Mouse (Mus musculus) embryonic facial prominence, embryonic 13.5 days (tissue): ENCODE data around the gene Btla. TPM values are rescaled to one million over a fixed set of nuclear protein-coding genes. Genes with fewer than 3 reads are reported as not detected.

Source experiments
- ATAC-seq: fragments of 200-750 bp; cut with Nextera tagmentation; 2 replicates; pipeline ENCODE4 v1.8.0; 2017; ENCODE audit warnings: low read depth; ENCODE audit not compliant: insufficient number of reproducible peaks, insufficient read depth, low FRiP score, low TSS enrichment
- H3K27ac ChIP-seq: fragments of 300-500 bp; sonication (generic); 2 replicates; pipeline ENCODE4 v1.5.1; 2015; ENCODE audit warnings: moderate library complexity, mild to moderate bottlenecking, inconsistent platforms
- H3K27me3 ChIP-seq: fragments of 300-500 bp; sonication (generic); 2 replicates; pipeline ENCODE4 v1.6.1; 2015; ENCODE audit warnings: mild to moderate bottlenecking, inconsistent platforms
- H3K36me3 ChIP-seq: fragments of 300-500 bp; sonication (generic); 2 replicates; pipeline ENCODE4 v1.6.1; 2015; ENCODE audit warnings: mild to moderate bottlenecking, inconsistent platforms
- H3K4me1 ChIP-seq: fragments of 300-500 bp; sonication (generic); 2 replicates; pipeline ENCODE4 v1.6.1; 2015; ENCODE audit warnings: inconsistent platforms
- H3K4me2 ChIP-seq: fragments of 300-500 bp; sonication (generic); 2 replicates; pipeline ENCODE4 v1.6.1; 2015; ENCODE audit warnings: moderate library complexity, mild to moderate bottlenecking, inconsistent platforms
- H3K4me3 ChIP-seq: fragments of 300-500 bp; sonication (generic); 2 replicates; pipeline ENCODE4 v1.5.1; 2015; ENCODE audit warnings: mild to moderate bottlenecking, inconsistent platforms
- H3K9ac ChIP-seq: fragments of 300-500 bp; sonication (generic); 2 replicates; pipeline ENCODE4 v1.6.1; 2015; ENCODE audit warnings: mild to moderate bottlenecking, inconsistent platforms
- H3K9me3 ChIP-seq: fragments of 300-500 bp; sonication (generic); 2 replicates; pipeline ENCODE4 v1.6.1; 2016; ENCODE audit warnings: inconsistent platforms
- WGBS: fragments of 180-500 bp; shearing (Covaris S2); methylation state at CpG from one replicate; pipeline ENCODE4 v1.1.7; 2015; ENCODE audit warnings: mixed read lengths; 5-methylcytosine and 5-hydroxymethylcytosine counted together
- polyA plus RNA-seq: library from polyadenylated mRNA; unstranded; fragments of >200 nt; fragmentation: Nextera tagmentation; extraction: Ambion mirVana; gene quantifications from 2 replicates; pipeline ENCODE4 v1.2.1, GENCODE M21; 2015

The Btla gene
- polyA plus RNA-seq, 1 experiment from 2014 or later = 1.1 TPM

DNA sequence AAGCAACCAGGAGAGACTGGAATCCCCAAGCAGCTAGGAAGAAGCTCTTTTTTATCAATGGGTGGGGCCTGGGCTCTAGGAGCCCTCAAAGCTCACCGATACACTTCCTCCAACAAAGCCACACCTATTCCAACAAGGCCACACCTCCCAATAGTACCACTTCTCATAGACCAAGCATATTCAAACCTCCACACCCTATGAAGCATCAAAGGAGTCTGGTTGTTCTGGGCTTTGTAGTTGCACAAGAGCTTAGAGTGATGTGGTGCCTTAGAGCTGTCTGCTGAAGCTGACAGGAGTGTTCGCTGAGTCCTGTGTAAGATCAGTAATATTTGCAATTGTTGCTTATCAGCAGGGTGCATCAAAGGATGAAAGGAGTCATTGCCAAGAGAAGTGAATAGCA, 37.2 kb downstream of the Btla start:
- H3K9me3 ChIP-seq = no peaks in the 10 kb centered on the region
- H3K27ac ChIP-seq = peak overlapping the region; percentile 44
- 93% methylated on average over 2 of the region's 2 CpGs for WGBS
- ATAC-seq = no peak
- no peak overlapping the region for H3K9ac ChIP-seq
- no peak overlapping the region for H3K4me2 ChIP-seq
- H3K4me3 ChIP-seq = no peak overlapping the region
- H3K27me3 ChIP-seq = no peaks in the 10 kb centered on the region
- H3K36me3 ChIP-seq = no peaks in the 10 kb centered on the region
- H3K4me1 ChIP-seq = peaks cover 7% of the 10 kb centered on the region; the same call in 1 of the 2 replicates

- peaks cover 7% of the 10 kb centered on the region; the same call in 1 of the 2 replicates for H3K4me1 ChIP-seq
- ATAC-seq = no peak
- no peak overlapping the region for H3K4me2 ChIP-seq
- H3K27ac ChIP-seq = peak overlapping the region; percentile 44; the same call in 1 of the 2 replicates
- H3K27me3 ChIP-seq = no peaks in the 10 kb centered on the region
- H3K36me3 ChIP-seq = no peaks in the 10 kb centered on the region
- H3K4me3 ChIP-seq = no peak overlapping the region
- no peak overlapping the region for H3K9ac ChIP-seq
- no peaks in the 10 kb centered on the region for H3K9me3 ChIP-seq
Measured at GRCm38 (mm10) chr16:45262051-45262450, 37.9 kb downstream of the Btla start.

DNA sequence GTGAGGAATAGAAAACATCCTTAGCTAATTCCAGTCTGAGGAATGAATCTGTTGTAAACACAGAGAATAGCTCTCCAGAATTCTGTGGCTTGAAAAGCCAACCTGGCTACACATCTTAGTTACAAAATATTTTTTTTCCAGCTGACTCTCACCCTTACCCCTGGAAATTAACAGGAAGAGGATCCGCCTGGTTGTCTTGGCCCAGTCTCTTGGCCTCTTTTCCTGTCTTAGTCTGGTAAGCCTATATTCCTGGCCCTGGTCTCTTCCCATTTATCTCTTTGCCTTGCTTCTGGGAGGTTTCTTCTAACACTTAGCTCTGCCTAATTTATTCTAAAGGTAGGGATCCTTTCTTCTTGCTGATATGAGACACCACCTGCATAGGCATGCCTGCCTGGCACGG, 45.8 kb downstream of the Btla start:
- Histone ChIP-seq H3K4me1 (no peaks in the 10 kb centered on the region), H3K4me3 (no peak overlapping the region), H3K4me2 (no peak overlapping the region), H3K27me3 (no peaks in the 10 kb centered on the region), H3K36me3 (no peaks in the 10 kb centered on the region), H3K27ac (no peak overlapping the region), H3K9ac (no peak overlapping the region), H3K9me3 (no peaks in the 10 kb centered on the region)
- 78% methylated on average over 2 of the region's 2 CpGs for WGBS
- no peak for ATAC-seq

- Histone ChIP-seq H3K27ac (no peak overlapping the region), H3K9ac (no peak overlapping the region), H3K36me3 (no peaks in the 10 kb centered on the region), H3K9me3 (no peaks in the 10 kb centered on the region), H3K4me1 (no peaks in the 10 kb centered on the region), H3K4me2 (no peak overlapping the region), H3K4me3 (no peak overlapping the region), H3K27me3 (no peaks in the 10 kb centered on the region)
- 52% methylated on average over 1 of the region's 1 CpGs for WGBS
- no peak for ATAC-seq
Measured at GRCm38 (mm10) chr16:45283093-45283492, 59.0 kb downstream of the Btla start.

- 70% methylated on average over 3 of the region's 3 CpGs for WGBS
- Histone ChIP-seq H3K4me2 (no peak overlapping the region), H3K27me3 (no peaks in the 10 kb centered on the region), H3K4me3 (no peak overlapping the region), H3K9ac (no peak overlapping the region), H3K36me3 (no peaks in the 10 kb centered on the region), H3K9me3 (no peaks in the 10 kb centered on the region), H3K27ac (no peak overlapping the region; the same call in 1 of the 2 replicates), H3K4me1 (no peaks in the 10 kb centered on the region)
- ATAC-seq = no peak
Measured at GRCm38 (mm10) chr16:45297806-45298205, 73.7 kb downstream of the Btla start.

Other genes with a start within 250 kb of the Btla start
- 49.8 and 51.8 TPM in 2 replicates for gene Ccdc80, start 130.9 kb upstream of the Btla start, polyA plus RNA-seq
- gene Slc35a5, start 65.6 kb upstream of the Btla start, polyA plus RNA-seq = 15.6 and 21.6 TPM in 2 replicates
- 34.6 and 37.8 TPM in 2 replicates for gene Atg3, start 65.5 kb upstream of the Btla start, polyA plus RNA-seq
- gene Cd200, start 184.7 kb downstream of the Btla start, polyA plus RNA-seq = 39.5 and 46.2 TPM in 2 replicates